Mouse (Mus musculus) heart, postnatal 14 days (tissue): Measurements from ENCODE around the gene Apbb2. TPM values are rescaled to one million over a fixed set of nuclear protein-coding genes. Genes with fewer than 3 reads are reported as not detected.

Experiments used
- DNase-seq, 2 experiments: peaks; one replicate each; pipeline ENCODE4 v3.0.0; 2021 to 2022
- intact Hi-C: fragments of 180-260 bp; cut with DNase I; formaldehyde crosslinking; loops from one replicate; pipeline ENCODE4 v1.15.1; 2025
- total RNA-seq, 2 experiments: library from RNA; stranded (reverse); gene quantifications; 2 replicates each; pipeline ENCODE4 v1.2.3; 2021

Apbb2 gene
- total RNA-seq, 2 experiments from 2014 or later, result 48.0 to 55.1 TPM

DNA sequence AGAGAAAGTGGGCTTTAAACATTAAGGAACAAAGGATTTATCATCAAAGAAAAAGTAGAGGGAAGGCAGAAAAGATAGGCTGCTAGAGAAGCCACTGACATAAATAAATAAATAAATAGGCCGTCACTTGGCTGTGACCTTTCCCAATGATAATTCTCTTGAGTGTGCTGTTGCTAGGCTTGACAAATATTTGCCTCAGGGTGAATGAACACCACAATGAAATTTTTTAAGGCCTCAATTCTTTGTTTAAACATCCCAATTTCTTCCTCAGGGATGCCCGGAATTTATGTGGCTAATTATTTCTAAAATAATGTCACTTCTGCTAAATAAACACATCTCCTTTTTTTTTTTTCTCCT is 219.3 kb downstream of the Apbb2 start:
- intact Hi-C loops, result no loop called here
- DNase-seq, result no peak

DNA sequence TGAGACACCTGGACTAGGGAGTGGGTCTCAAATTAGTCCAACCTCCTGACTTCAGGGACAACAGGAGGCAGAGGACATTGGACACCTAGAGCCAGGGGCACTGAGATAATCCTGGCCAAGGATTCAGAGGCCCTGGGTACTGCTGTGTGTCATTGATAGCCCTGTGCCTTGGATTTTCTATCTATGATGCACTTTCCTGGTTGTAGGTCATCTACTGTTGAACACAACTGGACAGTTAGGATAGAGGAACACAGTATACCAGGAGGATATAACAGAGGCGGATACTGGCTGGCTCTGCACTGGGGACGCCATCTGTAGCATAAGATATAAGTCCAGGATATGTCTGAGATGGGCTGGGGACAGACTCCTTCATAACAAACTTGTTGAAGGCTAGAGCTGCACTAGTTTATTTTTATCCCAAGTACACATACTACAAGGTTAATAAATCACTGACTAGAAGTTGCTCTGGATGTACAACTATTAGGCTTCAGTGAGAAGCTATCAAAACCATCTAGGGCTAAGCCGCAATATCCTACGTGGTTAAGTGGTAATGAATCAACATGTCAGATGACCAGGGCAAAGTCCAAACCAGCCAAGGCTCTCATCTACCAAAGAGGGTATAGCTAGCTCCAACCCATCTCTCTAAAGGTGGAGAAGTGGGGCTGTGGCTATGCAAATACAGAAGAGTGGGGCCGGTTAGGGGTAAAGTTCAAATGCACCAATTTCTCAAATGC is 219.9 kb downstream of the Apbb2 start:
- no peak for DNase-seq
- intact Hi-C loops, result no loop called here

DNA sequence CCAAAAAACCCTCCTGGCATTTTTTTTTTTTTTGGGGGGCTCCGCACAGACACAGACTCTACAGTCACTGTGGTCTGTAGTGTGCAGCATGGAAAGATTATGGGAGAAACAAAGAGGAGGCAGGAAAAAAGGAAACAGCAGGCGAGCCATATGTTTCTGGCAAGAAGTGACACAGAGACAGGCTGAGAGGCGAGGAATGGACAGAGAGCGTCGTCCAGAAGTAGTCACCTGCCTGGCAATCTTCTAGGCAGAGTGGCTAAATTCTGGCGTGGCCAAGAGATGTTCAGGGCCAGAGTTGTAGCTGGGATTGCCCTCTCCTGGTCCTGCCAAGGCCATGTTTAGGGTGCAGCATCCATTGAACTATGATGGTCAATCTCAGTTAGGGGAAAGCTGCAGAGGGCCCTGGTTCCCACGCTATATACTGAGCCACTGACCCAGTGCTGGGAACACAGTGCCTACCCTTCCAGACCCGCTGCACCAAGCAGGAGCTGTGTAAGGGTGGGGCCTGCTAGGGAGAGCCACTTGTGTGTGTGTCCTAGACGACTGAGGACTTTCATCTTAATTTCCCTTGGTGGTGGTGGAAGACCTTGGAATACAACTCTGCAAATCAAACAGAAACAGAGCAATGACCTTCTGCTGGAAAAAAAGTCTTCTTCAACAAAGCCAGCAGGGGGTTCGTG is 224.7 kb downstream of the Apbb2 start:
- no peak for DNase-seq
- intact Hi-C loops, result no loop called here

DNA sequence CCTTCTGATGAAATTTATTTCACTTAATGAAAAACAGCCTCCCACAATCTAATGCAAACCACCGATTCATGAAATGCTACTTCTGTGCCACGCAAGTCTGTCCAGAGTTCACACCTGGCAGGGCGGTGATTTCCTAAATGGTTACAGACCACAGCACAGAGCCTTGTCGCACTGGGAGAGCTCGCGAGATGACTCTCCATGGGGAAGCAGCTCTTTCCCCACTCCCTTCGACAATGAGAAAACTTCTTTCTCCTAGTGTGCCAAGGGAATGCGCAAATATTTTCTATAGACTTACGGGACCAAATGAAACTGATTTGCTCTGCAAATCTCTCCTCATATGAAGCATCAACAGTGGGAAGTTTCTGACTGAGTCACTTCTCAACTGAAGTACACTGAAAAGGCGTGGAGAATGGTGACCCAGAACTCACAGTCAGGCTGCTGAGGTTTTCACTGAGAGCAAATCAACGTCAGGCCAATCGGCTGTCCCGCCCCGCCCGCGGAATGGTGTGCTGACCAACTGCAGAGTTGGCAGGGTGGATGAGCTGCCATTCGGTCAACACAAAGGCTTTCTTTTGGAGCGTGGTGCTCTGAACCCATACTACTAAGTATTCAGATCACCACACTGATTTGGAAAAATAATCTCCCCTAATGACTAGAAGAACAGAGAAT is 225.6 kb downstream of the Apbb2 start:
- intact Hi-C loops, result no loop called here
- no peak for DNase-seq

DNA sequence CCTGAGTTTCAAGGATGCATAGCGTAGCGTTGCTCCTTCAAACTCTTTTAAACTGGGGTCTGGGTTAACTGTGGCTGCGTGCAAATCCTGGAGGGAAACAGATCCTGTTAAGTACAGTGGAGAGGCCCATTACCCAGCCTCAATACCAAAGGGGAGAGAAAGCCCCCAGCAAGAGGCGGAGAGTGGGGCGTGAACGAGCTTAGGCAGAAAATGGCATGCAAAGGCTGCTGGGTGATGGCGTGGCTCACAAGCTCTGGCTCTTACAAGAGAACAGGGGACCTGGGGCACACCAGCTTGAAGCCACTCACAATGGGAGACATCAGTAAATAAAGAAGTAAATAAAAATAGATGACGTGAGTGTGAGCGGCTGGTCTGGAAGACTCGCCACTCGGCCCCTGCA is 226.8 kb downstream of the Apbb2 start:
- intact Hi-C loops, result no loop called here
- DNase-seq, result no peak

DNA sequence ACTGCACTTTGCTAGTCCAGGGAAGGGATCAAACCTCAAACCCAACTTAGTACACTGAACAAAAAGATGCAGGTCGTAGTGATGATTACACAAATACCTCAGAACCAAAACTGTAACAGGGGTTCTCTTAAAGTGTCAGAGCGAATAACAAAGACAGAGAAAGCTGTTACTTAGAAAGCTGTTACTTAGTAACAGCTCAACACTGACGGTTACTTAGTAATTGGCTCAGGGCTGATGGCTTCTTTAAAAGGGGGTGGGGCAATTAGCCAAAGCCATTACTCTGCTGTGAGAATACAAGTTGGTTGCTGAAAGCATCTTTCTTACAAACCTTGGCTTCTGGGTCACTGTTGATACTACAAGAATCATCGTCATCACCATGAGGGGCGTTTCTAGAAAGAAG is 227.3 kb downstream of the Apbb2 start:
- intact Hi-C loops, result no loop called here
- DNase-seq, result no peak

DNA sequence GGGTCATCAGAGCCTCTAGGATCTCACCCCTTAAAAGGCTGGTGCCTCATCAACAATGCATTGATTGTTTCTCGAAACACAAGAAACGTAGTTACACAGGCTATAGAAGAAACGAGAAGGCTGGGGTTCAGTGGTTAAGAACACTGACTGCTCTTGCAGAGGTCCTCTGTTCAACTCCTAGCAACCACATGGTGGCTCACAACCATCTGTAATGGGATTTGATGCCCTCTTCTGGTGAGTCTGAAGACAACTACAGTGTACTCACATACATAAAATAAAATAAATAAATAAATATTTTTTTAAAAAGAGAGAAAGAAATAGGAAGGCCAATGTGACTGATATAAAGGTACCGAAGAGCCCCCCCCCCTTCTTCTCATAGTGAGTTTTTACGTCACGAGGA is 228.0 kb downstream of the Apbb2 start:
- intact Hi-C loops, result no loop called here
- DNase-seq, result no peak

DNA sequence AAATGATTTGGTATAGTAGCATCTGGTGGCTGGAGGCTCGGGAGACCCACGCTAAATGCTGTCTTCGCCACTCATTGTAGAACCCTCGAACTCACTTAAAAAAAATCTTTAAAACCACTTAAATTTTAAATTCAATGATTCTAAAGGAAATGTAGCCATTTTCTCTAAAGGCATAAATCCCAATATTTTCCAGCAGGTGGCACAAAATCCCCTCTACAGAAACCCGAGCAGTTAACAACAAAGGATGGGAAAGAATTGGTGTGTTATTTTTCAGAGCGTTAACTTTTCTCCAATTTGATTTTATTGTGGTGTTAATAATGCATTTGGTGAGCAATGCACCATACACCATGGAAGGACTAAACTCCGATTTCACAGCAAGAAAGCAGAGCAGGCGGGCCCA is 231.1 kb downstream of the Apbb2 start:
- intact Hi-C loops, result loop anchor here (1.0 to 5.0 kb wide), 2 partner anchors 35 to 232 kb away; no protein-coding TSS in a partner anchor
- DNase-seq, result no peak

DNA sequence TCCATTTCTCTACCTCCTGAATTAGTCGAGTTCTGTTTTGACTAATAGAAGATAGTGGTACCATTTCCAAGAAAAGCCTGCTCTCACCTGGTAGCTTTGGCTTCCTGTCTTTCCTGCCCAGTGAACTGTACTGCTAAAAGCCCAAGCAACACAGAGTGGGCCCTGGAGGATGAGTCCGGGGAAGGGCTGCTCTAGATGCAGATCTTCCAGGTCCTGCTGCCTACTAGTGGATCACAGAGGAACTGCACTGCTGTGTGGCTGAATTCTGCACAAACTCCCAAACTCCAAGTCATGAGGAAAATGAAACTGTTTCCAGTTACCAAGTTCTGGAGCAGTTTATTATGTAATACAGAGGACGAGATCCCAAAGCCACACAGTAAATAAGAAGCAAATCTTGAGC is 232.9 kb downstream of the Apbb2 start:
- intact Hi-C loops, result loop anchor here (5.0 kb wide), 1 partner anchor 37 kb away; no protein-coding TSS in a partner anchor
- DNase-seq, result peak; percentile 54 to 74

DNA sequence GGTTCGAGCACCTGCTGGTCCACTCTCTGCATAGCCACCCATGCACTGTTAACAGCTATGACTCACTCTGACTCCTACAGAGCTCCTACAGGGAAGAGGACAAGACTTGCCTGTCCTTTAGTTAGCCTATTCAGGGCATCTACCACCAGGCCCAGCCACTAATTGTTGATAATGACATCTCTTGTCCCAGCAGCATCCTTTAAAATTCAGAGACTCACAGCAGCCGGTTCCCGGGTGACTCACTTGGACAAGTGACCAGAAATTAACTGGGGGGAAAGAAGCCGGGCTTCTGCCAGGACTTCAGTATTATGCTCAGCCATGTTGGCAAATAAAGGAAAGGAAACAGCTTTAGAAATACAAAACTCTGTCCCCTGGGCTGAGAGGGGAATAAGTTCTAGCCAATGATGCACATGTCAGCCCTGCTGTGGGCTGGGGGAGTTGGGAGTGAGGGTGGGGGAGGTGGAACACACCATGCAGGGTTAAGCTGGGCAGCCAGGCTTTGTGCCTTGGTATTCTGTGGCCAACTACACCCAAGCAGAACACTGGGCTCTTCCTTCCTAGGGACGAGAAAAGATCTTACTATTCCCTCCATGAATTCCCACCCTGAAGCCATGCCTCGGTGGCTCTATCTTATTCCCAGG is 233.7 kb downstream of the Apbb2 start:
- DNase-seq, result peak in 1 of 2 experiments; percentile 30
- intact Hi-C loops, result loop anchor here (5.0 kb wide), 1 partner anchor 37 kb away; no protein-coding TSS in a partner anchor

DNA sequence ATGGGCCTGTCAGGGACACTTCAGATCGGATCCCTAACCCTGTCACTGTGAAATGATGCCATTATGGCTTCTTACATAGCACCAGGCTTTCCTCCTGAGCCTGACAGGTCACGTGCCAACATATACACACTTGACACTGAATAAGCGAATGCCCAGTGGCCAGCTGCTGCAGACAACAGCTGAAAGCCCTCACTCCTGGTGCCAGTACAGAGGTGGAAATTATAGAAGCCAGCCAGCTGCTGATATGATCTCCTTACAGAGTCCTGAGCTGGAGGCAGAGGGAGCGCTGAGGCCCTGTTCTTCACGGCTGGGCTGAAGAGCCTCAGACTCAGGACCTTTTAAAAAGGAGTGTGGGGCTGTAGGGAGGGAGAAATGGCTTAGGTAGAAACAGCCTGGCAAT is 234.5 kb downstream of the Apbb2 start:
- intact Hi-C loops, result no loop called here

DNA sequence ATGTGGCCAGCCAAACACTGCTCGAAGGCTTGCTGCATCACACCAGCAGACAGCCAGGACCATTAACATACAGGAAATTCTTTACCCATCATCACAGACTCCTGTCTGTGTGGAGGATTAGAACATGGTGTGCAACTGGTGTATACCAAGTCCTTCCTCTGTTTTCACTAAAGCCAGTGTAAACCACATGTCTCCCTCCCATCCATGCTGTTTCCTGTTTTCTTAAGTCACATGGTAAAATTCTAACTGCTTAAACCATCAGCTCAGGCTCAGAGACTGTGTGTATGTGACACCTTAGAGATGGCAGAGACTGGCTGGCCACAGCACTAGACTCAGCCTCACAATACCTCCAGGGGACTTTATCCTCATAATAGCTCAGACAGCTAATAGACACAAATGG is 236.5 kb downstream of the Apbb2 start:
- DNase-seq, result no peak
- intact Hi-C loops, result no loop called here

More for the DNA sequence above, 234.5 kb downstream of the Apbb2 start:
- DNase-seq, result no peak

DNA sequence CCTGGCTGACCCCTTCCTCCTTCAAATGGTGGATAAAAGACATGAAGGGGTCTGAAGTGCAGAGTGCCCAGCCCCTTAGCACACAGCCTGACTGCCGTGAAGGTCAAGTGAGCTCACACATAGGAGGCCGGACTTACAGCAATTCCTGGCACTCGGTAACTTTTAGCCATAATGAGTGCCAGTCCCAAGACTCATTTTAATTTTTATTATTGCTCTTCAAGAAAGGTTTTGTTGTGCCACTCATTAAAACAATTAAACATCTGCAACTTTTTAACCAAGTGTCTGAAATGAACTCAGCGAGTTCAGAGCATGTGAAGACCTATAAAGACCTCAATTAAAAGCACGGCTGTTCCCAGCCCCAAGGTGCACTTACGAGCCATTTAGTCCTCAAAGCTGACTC is 239.6 kb downstream of the Apbb2 start:
- DNase-seq, result no peak
- intact Hi-C loops, result no loop called here

DNA sequence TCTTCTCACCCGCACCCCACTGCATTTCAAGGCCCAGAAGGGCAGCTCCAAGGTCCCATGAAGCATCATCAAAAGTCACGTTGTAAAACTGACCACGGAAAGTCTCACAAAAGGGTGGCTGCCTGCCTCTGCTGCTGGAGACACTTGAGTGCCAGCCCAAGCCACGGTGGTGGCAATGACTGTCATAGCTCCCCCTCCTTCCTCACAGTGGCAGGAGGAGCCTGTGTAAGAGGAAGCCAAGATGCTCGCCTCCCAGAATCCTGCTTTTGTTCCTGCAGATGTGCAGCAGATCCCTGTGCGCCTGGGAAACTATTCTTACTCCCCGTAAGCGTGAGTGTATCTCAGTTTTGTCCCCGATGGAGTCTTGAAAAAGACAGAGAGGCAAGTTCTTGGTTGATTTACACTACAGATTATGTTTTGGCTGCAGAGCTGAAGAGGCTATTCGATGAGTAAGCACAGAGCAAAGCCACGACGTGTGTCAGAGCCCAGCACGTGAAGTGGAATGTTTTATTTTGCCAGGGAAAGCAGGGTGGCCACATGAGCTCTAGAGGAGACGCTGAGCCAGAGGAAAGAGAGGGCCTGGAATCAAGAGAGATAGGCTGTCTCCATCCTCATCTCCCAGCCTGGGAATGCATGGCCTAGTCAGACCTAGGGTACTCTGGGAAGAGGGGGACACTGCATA is 241.9 kb downstream of the Apbb2 start:
- intact Hi-C loops, result no loop called here
- DNase-seq, result no peak

DNA sequence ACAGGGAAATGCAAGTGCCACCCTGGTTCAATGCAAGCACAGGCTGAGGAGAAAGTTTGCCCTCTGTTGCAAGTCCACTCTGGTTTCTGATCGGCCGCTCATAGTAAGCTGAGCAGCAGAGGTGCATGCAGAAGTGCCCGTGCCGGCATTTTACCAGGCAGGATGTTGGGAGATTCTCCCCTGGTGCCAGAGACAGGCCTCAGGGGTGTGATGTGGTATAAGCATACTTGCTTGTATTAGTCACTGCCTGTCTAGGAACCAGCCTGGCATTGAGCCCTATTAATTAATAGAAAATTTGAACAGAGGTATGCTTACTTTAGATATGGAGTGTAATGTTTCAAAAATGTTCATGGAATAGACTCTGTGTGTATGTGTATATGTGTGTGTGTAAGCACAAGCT is 244.2 kb downstream of the Apbb2 start:
- intact Hi-C loops, result no loop called here
- DNase-seq, result no peak

DNA sequence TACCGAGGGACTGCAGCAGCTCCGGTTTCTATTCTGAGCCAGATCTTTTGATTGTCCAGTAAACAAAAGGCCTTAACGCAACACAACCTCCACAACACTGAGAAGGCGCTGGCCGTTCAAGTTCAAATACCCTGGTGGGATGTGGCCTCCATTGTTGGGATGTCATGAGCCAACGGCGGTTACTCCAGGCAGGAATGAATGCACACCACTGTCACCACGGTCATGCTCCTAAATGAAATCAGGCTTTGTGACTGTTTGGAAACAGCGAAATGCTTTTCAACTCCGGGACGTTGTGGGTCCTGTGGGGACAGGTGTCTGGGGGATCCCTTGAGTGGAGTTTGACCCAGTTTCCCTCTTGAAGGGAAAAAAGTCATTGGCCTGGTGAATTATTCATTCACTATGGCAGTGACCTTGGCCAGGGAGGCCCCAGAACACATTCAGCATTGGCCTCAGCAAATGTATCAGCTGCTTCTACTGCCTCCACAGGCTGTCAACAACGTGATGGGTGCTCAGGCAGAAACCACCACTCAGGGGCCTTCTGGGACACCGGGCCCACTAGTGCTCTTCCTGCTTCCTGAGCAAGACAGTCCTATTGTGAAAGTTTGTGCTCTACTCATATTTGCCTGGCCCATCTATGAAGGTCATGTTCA is 244.9 kb downstream of the Apbb2 start:
- intact Hi-C loops, result no loop called here
- DNase-seq, result no peak

DNA sequence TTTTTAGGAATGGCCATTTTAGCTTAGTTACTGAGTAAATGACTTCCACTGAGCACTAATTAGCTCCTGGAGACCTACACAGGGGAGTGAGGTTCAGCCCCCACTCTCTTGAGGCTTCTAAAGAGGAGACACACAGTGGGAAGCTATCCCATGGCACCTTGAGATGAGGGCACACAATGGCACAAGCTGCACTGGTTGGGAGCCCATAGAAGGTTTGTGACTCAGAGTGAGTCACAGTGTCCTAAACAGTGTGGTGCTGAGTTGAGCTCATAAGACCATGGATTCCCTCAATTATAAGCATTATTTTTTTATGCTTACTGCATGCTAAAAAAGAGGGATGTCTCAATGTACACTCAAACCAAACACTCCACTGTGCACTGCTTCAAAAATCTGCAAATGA is 247.5 kb downstream of the Apbb2 start:
- no peak for DNase-seq
- intact Hi-C loops, result no loop called here

DNA sequence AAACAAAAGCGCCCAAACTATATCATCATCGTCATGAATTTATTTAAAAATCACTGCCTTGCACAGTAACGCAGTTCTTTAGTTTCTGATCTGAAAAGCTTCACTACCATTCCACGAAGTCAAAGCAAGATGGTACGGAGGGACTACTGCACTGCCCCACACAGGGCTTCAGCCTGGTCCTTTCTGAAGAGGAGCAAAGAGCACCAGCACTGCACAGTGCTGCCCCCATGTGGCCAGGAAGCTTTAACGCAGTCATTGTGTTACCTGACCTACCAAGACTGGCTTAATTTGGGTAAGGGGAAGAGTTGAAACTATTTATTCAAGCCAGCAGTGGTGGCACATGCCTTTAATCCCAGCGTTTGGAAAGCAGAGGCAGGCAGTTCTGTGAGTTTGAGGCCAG is 249.6 kb downstream of the Apbb2 start:
- intact Hi-C loops, result loop anchor here (1.0 to 5.0 kb wide), 2 partner anchors 89 to 107 kb away; no protein-coding TSS in a partner anchor
- peak; percentile 69 to 78 for DNase-seq

DNA sequence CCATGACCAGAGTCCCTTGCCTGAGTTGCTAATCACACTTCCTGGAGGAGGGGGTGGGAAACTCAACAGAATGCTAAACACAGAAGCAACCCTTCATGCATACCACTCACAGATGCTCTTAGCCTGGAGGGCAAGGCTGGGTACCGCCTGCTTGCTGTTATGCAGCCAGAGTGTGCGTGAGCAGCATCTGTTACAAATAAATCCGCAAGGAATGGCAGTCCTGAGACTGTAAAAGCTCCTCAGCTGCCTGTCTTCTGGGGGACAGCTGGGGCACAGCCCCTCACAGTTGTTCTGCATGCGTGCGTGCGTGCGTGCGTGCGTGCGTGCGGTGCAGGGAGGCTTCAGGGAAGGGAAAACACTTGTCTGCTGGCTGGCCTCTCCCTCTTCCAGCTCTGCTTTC is 250.9 kb downstream of the Apbb2 start:
- no peak for DNase-seq
- intact Hi-C loops, result loop anchor here (5.0 kb wide), 1 partner anchor 105 kb away; no protein-coding TSS in a partner anchor
